Mouse (Mus musculus): ENCODE results near the gene Pnpla1. TPM values are rescaled to one million over a fixed set of nuclear protein-coding genes. Genes with fewer than 3 reads are reported as not detected.

Pnpla1 gene
- polyA plus RNA-seq, 1 experiment from 2014 or later, result 1.2 TPM

- Histone ChIP-seq H3K4me1 (replicated peaks) (no peaks in the 10 kb centered on the region), H3K9ac (no peak overlapping the region)
- 93% methylated on average over 21 of the region's 21 CpGs for WGBS
Measured at GRCm38 (mm10) chr17:28895217-28895875, 37.1 kb downstream of the Pnpla1 start.

GRCm38 (mm10) chr17:28896095-28896780 is 38.0 kb downstream of the Pnpla1 start:
- no peaks in the 10 kb centered on the region for H3K9me3 ChIP-seq
- H3K4me2 ChIP-seq (replicated peaks), result no peak overlapping the region
- WGBS, result 90% methylated on average over 11 of the region's 11 CpGs
- no peak overlapping the region for H3K4me3 ChIP-seq (replicated peaks)
- no peak overlapping the region for H3K27ac ChIP-seq
- H3K27me3 ChIP-seq (replicated peaks), result no peaks in the 10 kb centered on the region
- no peak overlapping the region for H3K9ac ChIP-seq
- no peak for ATAC-seq
- H3K4me1 ChIP-seq (replicated peaks), result no peaks in the 10 kb centered on the region
- H3K36me3 ChIP-seq, result no peaks in the 10 kb centered on the region

More at GRCm38 (mm10) chr17:28895217-28895875, 37.1 kb downstream of the Pnpla1 start:
- H3K36me3 ChIP-seq, result no peaks in the 10 kb centered on the region
- H3K27ac ChIP-seq, result no peak overlapping the region
- no peaks in the 10 kb centered on the region for H3K9me3 ChIP-seq
- H3K27me3 ChIP-seq (replicated peaks), result no peaks in the 10 kb centered on the region
- ATAC-seq, result no peak
- no peak overlapping the region for H3K4me2 ChIP-seq (replicated peaks)
- H3K4me3 ChIP-seq (replicated peaks), result no peak overlapping the region

GRCm38 (mm10) chr17:28897817-28898216 is 39.6 kb downstream of the Pnpla1 start:
- WGBS, result 89% methylated on average over 5 of the region's 5 CpGs
- Histone ChIP-seq H3K4me1 (replicated peaks) (no peaks in the 10 kb centered on the region), H3K27me3 (replicated peaks) (no peaks in the 10 kb centered on the region), H3K9me3 (no peaks in the 10 kb centered on the region), H3K4me3 (replicated peaks) (no peak overlapping the region), H3K4me2 (replicated peaks) (no peak overlapping the region), H3K36me3 (no peaks in the 10 kb centered on the region), H3K9ac (no peak overlapping the region), H3K27ac (no peak overlapping the region)
- ATAC-seq, result no peak

- ATAC-seq, result no peak
- Histone ChIP-seq H3K27me3 (replicated peaks) (no peaks in the 10 kb centered on the region), H3K9me3 (no peaks in the 10 kb centered on the region), H3K4me2 (replicated peaks) (no peak overlapping the region), H3K27ac (no peak overlapping the region), H3K4me3 (replicated peaks) (no peak overlapping the region), H3K4me1 (replicated peaks) (no peaks in the 10 kb centered on the region), H3K36me3 (no peaks in the 10 kb centered on the region), H3K9ac (no peak overlapping the region)
- 68% methylated on average over 5 of the region's 5 CpGs for WGBS
Measured at GRCm38 (mm10) chr17:28898249-28898648, 40.0 kb downstream of the Pnpla1 start.

- Histone ChIP-seq H3K27me3 (replicated peaks) (no peaks in the 10 kb centered on the region), H3K4me2 (replicated peaks) (no peak overlapping the region), H3K9ac (no peak overlapping the region), H3K36me3 (no peaks in the 10 kb centered on the region), H3K9me3 (no peaks in the 10 kb centered on the region), H3K4me1 (replicated peaks) (peaks cover under 1% of the 10 kb centered on the region; the same call in 1 of the 2 replicates), H3K27ac (no peak overlapping the region), H3K4me3 (replicated peaks) (no peak overlapping the region)
- 72% methylated on average over 19 of the region's 19 CpGs for WGBS
- no peak for ATAC-seq
Measured at GRCm38 (mm10) chr17:28899427-28899826, 41.2 kb downstream of the Pnpla1 start.

GRCm38 (mm10) chr17:28901559-28901958 is 43.3 kb downstream of the Pnpla1 start:
- no peak overlapping the region for H3K4me3 ChIP-seq (replicated peaks)
- no peaks in the 10 kb centered on the region for H3K36me3 ChIP-seq
- H3K27me3 ChIP-seq (replicated peaks), result no peaks in the 10 kb centered on the region
- H3K4me1 ChIP-seq (replicated peaks), result peaks cover 4% of the 10 kb centered on the region; the same call in 1 of the 2 replicates
- H3K9me3 ChIP-seq, result no peaks in the 10 kb centered on the region
- H3K4me2 ChIP-seq (replicated peaks), result no peak overlapping the region
- 66% methylated on average over 4 of the region's 4 CpGs for WGBS
- no peak for ATAC-seq
- H3K9ac ChIP-seq, result no peak overlapping the region
- no peak overlapping the region for H3K27ac ChIP-seq

GRCm38 (mm10) chr17:28904546-28905376 is 46.5 kb downstream of the Pnpla1 start:
- Histone ChIP-seq H3K27me3 (replicated peaks) (0 out of 2 replicates have a peak, but pooled peaks cover 4% of the 10 kb centered on the region), H3K4me1 (replicated peaks) (peaks cover 12% of the 10 kb centered on the region), H3K9me3 (no peaks in the 10 kb centered on the region), H3K9ac (no peak overlapping the region), H3K36me3 (no peaks in the 10 kb centered on the region), H3K4me3 (replicated peaks) (no peak overlapping the region), H3K4me2 (replicated peaks) (no peak overlapping the region), H3K27ac (no peak overlapping the region)
- 0 out of 2 replicates have a peak, but pooled peaks have one; percentile 19 for ATAC-seq
- 31% methylated on average over 23 of the region's 23 CpGs for WGBS

GRCm38 (mm10) chr17:28905377-28905916 is 47.2 kb downstream of the Pnpla1 start:
- H3K4me3 ChIP-seq (replicated peaks), result no peak overlapping the region
- H3K4me1 ChIP-seq (replicated peaks), result peaks cover 18% of the 10 kb centered on the region
- ATAC-seq, result no peak
- H3K27me3 ChIP-seq (replicated peaks), result 0 out of 2 replicates have a peak, but pooled peaks cover 4% of the 10 kb centered on the region
- no peak overlapping the region for H3K9ac ChIP-seq
- no peak overlapping the region for H3K27ac ChIP-seq
- WGBS, result 70% methylated on average over 13 of the region's 13 CpGs
- H3K9me3 ChIP-seq, result no peaks in the 10 kb centered on the region
- no peak overlapping the region for H3K4me2 ChIP-seq (replicated peaks)
- H3K36me3 ChIP-seq, result no peaks in the 10 kb centered on the region

- Histone ChIP-seq H3K9me3 (no peaks in the 10 kb centered on the region), H3K4me3 (replicated peaks) (no peak overlapping the region), H3K9ac (no peak overlapping the region), H3K27me3 (replicated peaks) (0 out of 2 replicates have a peak, but pooled peaks cover 4% of the 10 kb centered on the region), H3K27ac (no peak overlapping the region), H3K4me1 (replicated peaks) (peaks cover 20% of the 10 kb centered on the region), H3K36me3 (no peaks in the 10 kb centered on the region), H3K4me2 (replicated peaks) (no peak overlapping the region)
- 86% methylated on average over 7 of the region's 7 CpGs for WGBS
- no peak for ATAC-seq
Measured at GRCm38 (mm10) chr17:28907959-28908358, 49.7 kb downstream of the Pnpla1 start.

- Histone ChIP-seq H3K9me3 (no peaks in the 10 kb centered on the region), H3K4me3 (replicated peaks) (peak overlapping the region; percentile 21), H3K27ac (no peak overlapping the region), H3K36me3 (no peaks in the 10 kb centered on the region), H3K4me2 (replicated peaks) (peak overlapping the region; percentile 65), H3K27me3 (replicated peaks) (0 out of 2 replicates have a peak, but pooled peaks cover 4% of the 10 kb centered on the region), H3K9ac (0 out of 2 replicates have a peak overlapping the region, but pooled peaks have one; percentile 17), H3K4me1 (replicated peaks) (peaks cover 20% of the 10 kb centered on the region)
- 15% methylated on average over 29 of the region's 29 CpGs for WGBS
- ATAC-seq, result no peak
Measured at GRCm38 (mm10) chr17:28909252-28909941, 51.2 kb downstream of the Pnpla1 start.

GRCm38 (mm10) chr17:28910139-28910538 is 51.9 kb downstream of the Pnpla1 start:
- peak; percentile 34; the same call in 1 of the 2 replicates for ATAC-seq
- WGBS, result 30% methylated on average over 7 of the region's 7 CpGs
- 0 out of 2 replicates have a peak, but pooled peaks cover 4% of the 10 kb centered on the region for H3K27me3 ChIP-seq (replicated peaks)
- H3K4me1 ChIP-seq (replicated peaks), result peaks cover 15% of the 10 kb centered on the region; the same call in 1 of the 2 replicates
- H3K36me3 ChIP-seq, result no peaks in the 10 kb centered on the region
- H3K27ac ChIP-seq, result no peak overlapping the region
- no peak overlapping the region for H3K9ac ChIP-seq
- peak overlapping the region; percentile 65; the same call in 1 of the 2 replicates for H3K4me2 ChIP-seq (replicated peaks)
- H3K4me3 ChIP-seq (replicated peaks), result no peak overlapping the region
- H3K9me3 ChIP-seq, result no peaks in the 10 kb centered on the region

Data from intestine, embryonic 15.5 days (tissue).